21 mouse cellular contexts compared by ENCODE assay signal in genomic region chr4:153294828-153295227, GRCm38 (mm10).
DNase-seq lines count a peak whose midpoint lies in the region; ATAC-seq lines count a peak whose summit lies in the region.
"Had no signal": no experiment of that assay in that cellular context is flagged by ENCODE, and none has a peak within 500 bp of the region (broad histone marks: within the 10 kb centered on the region; RNA-seq: fewer than 3 reads in every experiment).

No protein-coding gene starts in this region.

- intact Hi-C loops in left cerebral cortex, postnatal 4 days (cut with DNase I), result no loop called here
- intact Hi-C loops in left cerebral cortex, postnatal 36 days (cut with DNase I), result no loop called here

- H3K4me2 ChIP-seq in heart, embryonic 13.5 days, result no peak overlapping the region
- no peak overlapping the region for H3K4me2 ChIP-seq in heart, embryonic 12.5 days
- H3K4me2 ChIP-seq in neural tube, embryonic 11.5 days (ENCODE audit: low read depth), result no peak overlapping the region
- H3K4me2 ChIP-seq: embryonic facial prominence, embryonic 13.5 days; forebrain, embryonic 12.5 days; hindbrain, embryonic 12.5 days had no signal

- H3K9me3 ChIP-seq in heart, embryonic 13.5 days, result no peaks in the 10 kb centered on the region
- H3K9me3 ChIP-seq in heart, embryonic 12.5 days (replicated peaks), result no peaks in the 10 kb centered on the region
- H3K9me3 ChIP-seq in neural tube, embryonic 11.5 days (ENCODE audit: control insufficient read depth, low read length), result no peaks in the 10 kb centered on the region
- H3K9me3 ChIP-seq: embryonic facial prominence, embryonic 13.5 days; forebrain, embryonic 12.5 days; heart, embryonic 10.5 days; hindbrain, embryonic 12.5 days had no signal

- no peaks in the 10 kb centered on the region for H3K36me3 ChIP-seq in heart, embryonic 13.5 days
- H3K36me3 ChIP-seq in heart, embryonic 12.5 days, result no peaks in the 10 kb centered on the region
- no peaks in the 10 kb centered on the region for H3K36me3 ChIP-seq in neural tube, embryonic 11.5 days (ENCODE audit: control insufficient read depth, insufficient read depth, low read length)
- H3K36me3 ChIP-seq: embryonic facial prominence, embryonic 13.5 days; forebrain, embryonic 12.5 days; heart, embryonic 10.5 days; hindbrain, embryonic 12.5 days had no signal

- H3K4me1 ChIP-seq in heart, embryonic 13.5 days, result no peaks in the 10 kb centered on the region
- H3K4me1 ChIP-seq in heart, embryonic 12.5 days (replicated peaks), result no peaks in the 10 kb centered on the region
- peaks cover 12% of the 10 kb centered on the region for H3K4me1 ChIP-seq in neural tube, embryonic 11.5 days (ENCODE audit: control insufficient read depth, insufficient read depth, low read length)
- H3K4me1 ChIP-seq: heart, embryonic 10.5 days had no signal

- H3K27me3 ChIP-seq in heart, embryonic 13.5 days (replicated peaks), result peaks cover 6% of the 10 kb centered on the region; the same call in 1 of the 2 replicates
- no peaks in the 10 kb centered on the region for H3K27me3 ChIP-seq in heart, embryonic 12.5 days (replicated peaks)
- no peaks in the 10 kb centered on the region for H3K27me3 ChIP-seq in neural tube, embryonic 11.5 days (ENCODE audit: control insufficient read depth, insufficient read depth, low read length)
- H3K27me3 ChIP-seq: embryonic facial prominence, embryonic 13.5 days; forebrain, embryonic 12.5 days; hindbrain, embryonic 12.5 days had no signal

- H3K4me3 ChIP-seq in heart, embryonic 13.5 days, result no peak overlapping the region
- H3K4me3 ChIP-seq in heart, embryonic 12.5 days, result no peak overlapping the region
- H3K4me3 ChIP-seq in neural tube, embryonic 11.5 days (ENCODE audit: low read depth, low read length), result no peak overlapping the region
- H3K4me3 ChIP-seq: embryonic facial prominence, embryonic 13.5 days; forebrain, embryonic 12.5 days; heart, embryonic 10.5 days; hindbrain, embryonic 12.5 days had no signal

- H3K9ac ChIP-seq in heart, embryonic 13.5 days, result no peak overlapping the region
- no peak overlapping the region for H3K9ac ChIP-seq in heart, embryonic 12.5 days
- H3K9ac ChIP-seq in neural tube, embryonic 11.5 days (ENCODE audit: low read length), result no peak overlapping the region; the same call in 1 of the 2 replicates
- H3K9ac ChIP-seq: embryonic facial prominence, embryonic 13.5 days; forebrain, embryonic 12.5 days; hindbrain, embryonic 12.5 days had no signal

- H3K27ac ChIP-seq in heart, embryonic 13.5 days (replicated peaks), result no peak overlapping the region
- no peak overlapping the region for H3K27ac ChIP-seq in heart, embryonic 12.5 days (ENCODE audit: poor library complexity, severe bottlenecking)
- H3K27ac ChIP-seq in neural tube, embryonic 11.5 days (ENCODE audit: low read depth, low read length), result no peak overlapping the region
- H3K27ac ChIP-seq: embryonic facial prominence, embryonic 13.5 days; forebrain, embryonic 12.5 days; heart, embryonic 10.5 days; hindbrain, embryonic 12.5 days had no signal

- ATAC-seq in heart, embryonic 13.5 days (ENCODE audit: extremely low read depth, insufficient number of reproducible peaks, low FRiP score, low TSS enrichment), result 0 out of 2 replicates have a peak, but pooled peaks have one; percentile 4
- no peak for ATAC-seq in heart, embryonic 12.5 days (ENCODE audit: insufficient number of reproducible peaks, low FRiP score)
- ATAC-seq in neural tube, embryonic 11.5 days (ENCODE audit: insufficient read depth, low FRiP score, low TSS enrichment), result no peak
- ATAC-seq: forebrain, embryonic 16.5 days; inflammation-experienced regulatory T-cells, adult 6 months; intestine, postnatal 0 days had no signal

- WGBS in heart, embryonic 13.5 days, result 64% methylated on average over 6 of the region's 6 CpGs
- 69% methylated on average over 6 of the region's 6 CpGs for WGBS in heart, embryonic 12.5 days
- WGBS in neural tube, embryonic 11.5 days, result 21% methylated on average over 6 of the region's 6 CpGs

- peak; percentile 15 for DNase-seq in left cerebral cortex, postnatal 4 days
- no peak for DNase-seq in left cerebral cortex, postnatal 36 days (ENCODE audit: low spot score in 2 of 2)
- DNase-seq in neural tube, embryonic 11.5 days (ENCODE audit: low spot score), result peak; percentile 35
- DNase-seq in neural tube, embryonic 10.5 days (ENCODE audit: extremely low spot score, low spot score), result no peak
- DNase-seq in urinary bladder, adult 2 months (ENCODE audit: low spot score), result no peak
- DNase-seq: adrenal gland, adult 8-10 months; adrenal gland, postnatal 36 days; cerebellum, adult 11 months; cerebellum, adult 8-10 months; cerebellum, postnatal 25 days; gastrocnemius, postnatal 10 days; heart, adult 18-20 months had no signal

Comparison
In these comparisons a context has a peak if more than half of its experiments do, and no peak if none do; other contexts are left out.
1. DNase-seq: peak in left cerebral cortex, postnatal 4 days (single experiment) and neural tube, embryonic 11.5 days (single experiment); none in left cerebral cortex, postnatal 36 days (0 of 2), neural tube, embryonic 10.5 days (single experiment) and urinary bladder, adult 2 months (single experiment).